Mouse (Mus musculus) kidney, embryonic 14.5 days (tissue): Measurements from ENCODE around the gene Gsk3b. TPM values are rescaled to one million over a fixed set of nuclear protein-coding genes. Genes with fewer than 3 reads are reported as not detected.

Experiments
- ATAC-seq: fragments of 200-750 bp; cut with Nextera tagmentation; 2 replicates; pipeline ENCODE4 v1.8.0; 2017; ENCODE audit warnings: moderate number of reproducible peaks, mild to moderate bottlenecking, moderate TSS enrichment, moderate library complexity; ENCODE audit not compliant: low FRiP score, low TSS enrichment
- H3K27ac ChIP-seq: fragments of 300-500 bp; sonication (generic); 2 replicates; pipeline ENCODE4 v1.5.1; 2014; ENCODE audit warnings: low read depth, mild to moderate bottlenecking, low read length, moderate library complexity, mixed read lengths
- H3K27me3 ChIP-seq: fragments of 300-500 bp; sonication (generic); 2 replicates; pipeline ENCODE4 v1.6.1; 2014; ENCODE audit warnings: mild to moderate bottlenecking, low read length; ENCODE audit not compliant: control insufficient read depth, insufficient read depth
- H3K36me3 ChIP-seq: fragments of 300-500 bp; sonication (generic); 2 replicates; pipeline ENCODE4 v1.6.1; 2014; ENCODE audit warnings: low read length, mixed read lengths; ENCODE audit not compliant: control insufficient read depth, insufficient read depth
- H3K4me1 ChIP-seq: fragments of 300-500 bp; sonication (generic); 2 replicates; pipeline ENCODE4 v1.6.1; 2014; ENCODE audit warnings: low read length, mixed read lengths; ENCODE audit not compliant: control insufficient read depth, insufficient read depth
- H3K4me2 ChIP-seq: fragments of 300-500 bp; sonication (generic); replicated peaks from 2 replicates; pipeline ENCODE4 v1.6.1; 2014; ENCODE audit warnings: low read depth, mild to moderate bottlenecking, low read length
- H3K4me3 ChIP-seq: fragments of 300-500 bp; sonication (generic); 2 replicates; pipeline ENCODE4 v1.5.1; 2014; ENCODE audit warnings: mild to moderate bottlenecking, low read length
- H3K9ac ChIP-seq: fragments of 300-500 bp; sonication (generic); 2 replicates; pipeline ENCODE4 v1.6.1; 2014; ENCODE audit warnings: low read depth, mild to moderate bottlenecking, low read length, moderate library complexity
- H3K9me3 ChIP-seq: fragments of 300-500 bp; sonication (generic); 2 replicates; pipeline ENCODE4 v1.6.1; 2016; ENCODE audit warnings: low read length; ENCODE audit not compliant: control insufficient read depth
- WGBS: fragments of 180-500 bp; shearing (Covaris S2); extraction: QIAGEN DNeasy Blood & Tissue Kit; methylation state at CpG from one replicate; pipeline ENCODE4 v1.1.7; 2014; 5-methylcytosine and 5-hydroxymethylcytosine counted together
- polyA plus RNA-seq: library from polyadenylated mRNA; unstranded; fragments of >200 nt; fragmentation: Nextera tagmentation; extraction: Ambion mirVana; gene quantifications from 2 replicates; pipeline ENCODE4 v1.2.1, GENCODE M21; 2014

The Gsk3b gene
- polyA plus RNA-seq, 1 experiment from 2014 or later = 82.6 TPM

GRCm38 (mm10) chr16:38286541-38286940 is 197.7 kb downstream of the Gsk3b start:
- Histone ChIP-seq H3K4me2 (no peak overlapping the region), H3K9ac (no peak overlapping the region), H3K4me3 (no peak overlapping the region), H3K27me3 (no peaks in the 10 kb centered on the region), H3K4me1 (no peaks in the 10 kb centered on the region), H3K27ac (no peak overlapping the region), H3K36me3 (no peaks in the 10 kb centered on the region), H3K9me3 (no peaks in the 10 kb centered on the region)
- 74% methylated on average over 4 of the region's 4 CpGs for WGBS
- no peak for ATAC-seq

GRCm38 (mm10) chr16:38287357-38287756 is 198.6 kb downstream of the Gsk3b start:
- no peak overlapping the region for H3K4me2 ChIP-seq
- no peak for ATAC-seq
- no peak overlapping the region for H3K27ac ChIP-seq
- H3K27me3 ChIP-seq = no peaks in the 10 kb centered on the region
- H3K9ac ChIP-seq = no peak overlapping the region
- no peak overlapping the region for H3K4me3 ChIP-seq
- H3K4me1 ChIP-seq = no peaks in the 10 kb centered on the region
- H3K36me3 ChIP-seq = no peaks in the 10 kb centered on the region
- no peaks in the 10 kb centered on the region for H3K9me3 ChIP-seq
- 81% methylated on average over 6 of the region's 6 CpGs for WGBS

GRCm38 (mm10) chr16:38287762-38288161 is 199.0 kb downstream of the Gsk3b start:
- Histone ChIP-seq H3K9me3 (no peaks in the 10 kb centered on the region), H3K9ac (no peak overlapping the region), H3K36me3 (no peaks in the 10 kb centered on the region), H3K4me1 (no peaks in the 10 kb centered on the region), H3K27ac (no peak overlapping the region), H3K27me3 (no peaks in the 10 kb centered on the region), H3K4me2 (no peak overlapping the region), H3K4me3 (no peak overlapping the region)
- no peak for ATAC-seq
- WGBS = 84% methylated on average over 3 of the region's 3 CpGs

DNA sequence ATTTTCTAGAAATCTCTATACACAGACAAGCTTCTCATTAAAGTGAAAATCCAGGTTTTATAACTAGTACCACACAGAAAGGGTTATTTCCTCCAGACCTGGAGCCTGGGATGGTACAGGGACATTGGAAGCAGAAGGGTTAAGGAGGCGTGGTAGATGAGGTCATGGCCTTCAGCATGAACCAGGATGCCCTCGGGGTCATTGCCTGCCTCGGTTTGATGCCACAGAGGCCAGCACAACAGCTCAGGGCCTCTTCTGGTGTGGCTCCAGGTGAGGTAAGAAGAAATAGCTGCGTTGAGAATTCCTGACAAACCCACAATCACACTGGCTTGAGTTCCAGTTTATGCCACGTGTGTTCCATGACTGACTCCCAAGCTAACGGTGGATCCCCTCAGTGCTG is 200.1 kb downstream of the Gsk3b start:
- H3K9ac ChIP-seq = no peak overlapping the region
- no peaks in the 10 kb centered on the region for H3K9me3 ChIP-seq
- no peaks in the 10 kb centered on the region for H3K4me1 ChIP-seq
- 13% methylated on average over 6 of the region's 6 CpGs for WGBS
- no peak overlapping the region for H3K4me2 ChIP-seq
- ATAC-seq = no peak
- no peaks in the 10 kb centered on the region for H3K36me3 ChIP-seq
- no peak overlapping the region for H3K27ac ChIP-seq
- H3K27me3 ChIP-seq = no peaks in the 10 kb centered on the region
- no peak overlapping the region for H3K4me3 ChIP-seq

DNA sequence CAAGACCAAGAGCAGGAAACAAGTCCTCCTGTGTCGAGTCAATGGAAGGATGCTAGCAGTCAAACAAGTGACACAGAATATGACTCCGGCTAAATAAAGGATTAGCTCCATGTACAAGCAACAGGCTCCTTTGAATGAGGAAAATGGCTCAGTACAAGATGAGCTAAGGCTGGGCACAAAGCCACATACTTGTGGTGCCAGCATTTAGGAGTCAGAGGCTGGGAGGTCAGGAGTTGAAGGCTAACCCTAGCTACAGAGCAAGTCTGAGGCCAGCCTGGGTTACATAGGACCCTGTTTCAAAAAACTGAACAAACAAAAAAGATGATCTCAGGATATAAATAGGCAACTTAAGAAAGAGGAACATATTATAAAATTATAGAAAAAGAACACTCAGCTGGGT is 201.3 kb downstream of the Gsk3b start:
- no peak overlapping the region for H3K4me3 ChIP-seq
- peaks cover under 1% of the 10 kb centered on the region; the same call in 1 of the 2 replicates for H3K4me1 ChIP-seq
- H3K36me3 ChIP-seq = no peaks in the 10 kb centered on the region
- WGBS = 80% methylated on average over 2 of the region's 2 CpGs
- H3K4me2 ChIP-seq = no peak overlapping the region
- H3K27ac ChIP-seq = no peak overlapping the region
- H3K27me3 ChIP-seq = no peaks in the 10 kb centered on the region
- H3K9ac ChIP-seq = no peak overlapping the region
- no peaks in the 10 kb centered on the region for H3K9me3 ChIP-seq
- no peak for ATAC-seq

DNA sequence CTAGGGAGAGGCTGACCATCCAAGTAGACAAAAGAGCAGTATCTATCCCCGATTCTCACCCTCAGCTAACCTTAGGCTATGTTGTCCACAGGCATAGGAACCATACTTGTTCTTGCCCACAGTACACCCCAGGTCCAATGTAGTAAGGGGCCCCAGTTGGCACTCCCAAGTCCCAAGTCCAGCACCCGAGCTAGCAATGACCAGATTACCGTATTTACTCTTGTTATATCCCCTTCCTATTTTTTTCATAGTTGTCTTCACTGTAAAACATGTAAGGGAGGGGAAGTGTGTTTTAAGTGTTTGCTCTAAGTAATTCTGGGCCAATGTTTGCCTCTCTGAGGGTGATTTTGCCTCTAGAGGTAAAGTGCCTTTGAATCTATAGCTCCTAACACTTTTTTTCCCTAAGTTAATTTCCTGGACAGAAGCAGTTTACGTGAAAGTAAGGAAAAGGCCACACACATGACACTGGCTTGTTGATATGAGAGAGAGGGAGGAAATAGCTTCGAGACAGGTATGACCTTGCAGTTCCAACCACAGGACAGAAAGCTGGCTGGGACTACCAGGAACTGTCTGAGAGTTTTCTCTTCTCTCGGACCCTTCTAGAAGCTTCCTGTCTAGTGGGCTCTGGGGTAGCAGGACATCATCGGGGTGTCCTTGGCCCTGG is 206.0 kb downstream of the Gsk3b start, which contains the start of gene Nr1i2:
TSS of gene Nr1i2 (minus strand) at position 140 of the 664 bp plus-strand sequence.
- Histone ChIP-seq H3K9ac (no peak within 1 kb of the TSS), H3K4me1 (peaks cover 7% of the 10 kb centered on the region; the same call in 1 of the 2 replicates), H3K36me3 (no peaks in the 10 kb centered on the region), H3K9me3 (no peaks in the 10 kb centered on the region), H3K4me3 (no peak within 1 kb of the TSS), H3K27me3 (no peaks in the 10 kb centered on the region), H3K27ac (no peak within 1 kb of the TSS), H3K4me2 (no peak within 1 kb of the TSS)
- 57% methylated on average over 7 of the region's 7 CpGs for WGBS
- ATAC-seq = no peak

- no peak overlapping the region for H3K9ac ChIP-seq
- H3K4me2 ChIP-seq = no peak overlapping the region
- H3K27ac ChIP-seq = no peak overlapping the region
- H3K36me3 ChIP-seq = no peaks in the 10 kb centered on the region
- H3K9me3 ChIP-seq = no peaks in the 10 kb centered on the region
- peaks cover 7% of the 10 kb centered on the region; the same call in 1 of the 2 replicates for H3K4me1 ChIP-seq
- 33% methylated on average over 5 of the region's 5 CpGs for WGBS
- 0 out of 2 replicates have a peak, but pooled peaks have one; percentile 20 for ATAC-seq
- no peaks in the 10 kb centered on the region for H3K27me3 ChIP-seq
- H3K4me3 ChIP-seq = no peak overlapping the region
Measured at GRCm38 (mm10) chr16:38295349-38295930, 206.6 kb downstream of the Gsk3b start.

Other genes with a start within 250 kb of the Gsk3b start
- 0.26 TPM in 1 of 2 replicates, not detected in the other for gene Gm36028, start 227.9 kb upstream of the Gsk3b start, polyA plus RNA-seq
- 51.5 and 78.1 TPM in 2 replicates for gene Lrrc58, start 220.6 kb upstream of the Gsk3b start, polyA plus RNA-seq
- gene Gpr156, start 172.5 kb upstream of the Gsk3b start, polyA plus RNA-seq = 0.57 and 1.1 TPM in 2 replicates
- 0.19 TPM in 1 of 2 replicates, not detected in the other for gene Nr1i2, start 205.8 kb downstream of the Gsk3b start, polyA plus RNA-seq